Mouse (Mus musculus) liver, postnatal 0 days (tissue): ENCODE data around the gene Pde7b.

Source experiments
- CTCF ChIP-seq: sonication (generic); IDR thresholded peaks from 2 replicates; pipeline ENCODE4 v1.5.1; 2016; ENCODE audit warnings: antibody characterized with exemption, low read depth
- EP300 ChIP-seq: IDR thresholded peaks from 2 replicates; pipeline ENCODE4 v1.6.1; 2016; ENCODE audit warnings: antibody characterized with exemption, low read depth, mild to moderate bottlenecking

GRCm38 (mm10) chr10:20666655-20667054 lies 58.2 kb downstream of the Pde7b start:
- TF ChIP-seq CTCF (no peak), EP300 (no peak)
